Mouse (Mus musculus) heart, postnatal 0 days (tissue): ENCODE measurements at regions not wholly inside any gene's neighbourhood (a gene's known extent, or its start where the extent isn't known, plus 50 kb on each side); places are given as distances from the start of the nearest gene placed in this dataset.

Experiments
- CTCF ChIP-seq: IDR thresholded peaks from 2 replicates; pipeline ENCODE4 v1.5.1; 2016; ENCODE audit warnings: antibody characterized with exemption, control low read depth, low read depth
- EP300 ChIP-seq: IDR thresholded peaks from 2 replicates; pipeline ENCODE4 v1.6.1; 2016; ENCODE audit warnings: antibody characterized with exemption, low read depth

GRCm38 (mm10) chr6:14583829-14584228 is 171.2 kb downstream of the Ppp1r3a start:
- TF ChIP-seq CTCF: no peak
- no peak for TF ChIP-seq EP300
